Mouse (Mus musculus): ENCODE results near the gene Wtap.
A peak's percentile ranks its signal among the peaks of the same experiment; 100 is the strongest.
"Not testable (repeated sequence)": the region's sequence is repeated elsewhere in the genome, so short reads cannot be mapped to it uniquely, and the experiment has no call there.

Gene Wtap

GRCm38 (mm10) chr17:12994069-12994468 is at the start of gene Wtap:
Wtap (minus strand) TSS chr17:12994169.
- no peak for DNase-seq (ENCODE audit: low spot score)

- not testable (repeated sequence) for DNase-seq (ENCODE audit: low spot score)
These were observed 42.7 kb upstream of the Wtap start for GRCm38 (mm10) chr17:13036627-13037192.

- DNase-seq (ENCODE audit: low spot score), result no peak
These were observed 19.3 kb upstream of the Wtap start for GRCm38 (mm10) chr17:13013316-13013715.

- peak; percentile 90 for DNase-seq (ENCODE audit: low spot score)
These were observed 15.9 kb upstream of the Wtap start for GRCm38 (mm10) chr17:13009887-13010286.

- peak; percentile 35 for DNase-seq (ENCODE audit: low spot score)
These were observed 14.6 kb upstream of the Wtap start for GRCm38 (mm10) chr17:13008528-13008927.

GRCm38 (mm10) chr17:13007730-13008425 is 13.9 kb upstream of the Wtap start:
- DNase-seq (ENCODE audit: low spot score), result peak; percentile 98

- no peak for DNase-seq (ENCODE audit: low spot score)
These were observed 13.0 kb upstream of the Wtap start for GRCm38 (mm10) chr17:13006984-13007383.

- not testable (repeated sequence) for DNase-seq (ENCODE audit: low spot score)
These were observed 12.6 kb upstream of the Wtap start, which contains the start of gene Sod2 for GRCm38 (mm10) chr17:13006546-13006945. Sod2 (plus strand) TSS chr17:13006846.

- not testable (repeated sequence) for DNase-seq (ENCODE audit: low spot score)
These were observed 10.5 kb upstream of the Wtap start for GRCm38 (mm10) chr17:13004436-13004835.

- not testable (repeated sequence) for DNase-seq (ENCODE audit: low spot score)
These were observed 8.3 kb upstream of the Wtap start for GRCm38 (mm10) chr17:13002243-13002642.

- no peak for DNase-seq (ENCODE audit: low spot score)
These were observed 5.1 kb upstream of the Wtap start for GRCm38 (mm10) chr17:12999069-12999468.

GRCm38 (mm10) chr17:12997890-12998289 is 3.9 kb upstream of the Wtap start:
- no peak for DNase-seq (ENCODE audit: low spot score)

- peak; percentile 70 for DNase-seq (ENCODE audit: low spot score)
These were observed 2.4 kb upstream of the Wtap start for GRCm38 (mm10) chr17:12996345-12996744.

- DNase-seq (ENCODE audit: low spot score), result peak; percentile 92
These were observed 1.4 kb downstream of the Wtap start for GRCm38 (mm10) chr17:12992470-12992991.

GRCm38 (mm10) chr17:12991635-12992358 is 2.2 kb downstream of the Wtap start:
- DNase-seq (ENCODE audit: low spot score), result peak; percentile 81

GRCm38 (mm10) chr17:12991194-12991634 is 2.8 kb downstream of the Wtap start:
- DNase-seq (ENCODE audit: low spot score), result peak; percentile 32

- no peak for DNase-seq (ENCODE audit: low spot score)
These were observed 3.3 kb downstream of the Wtap start for GRCm38 (mm10) chr17:12990567-12991145.

- not testable (repeated sequence) for DNase-seq (ENCODE audit: low spot score)
These were observed 5.9 kb downstream of the Wtap start for GRCm38 (mm10) chr17:12988096-12988495.

GRCm38 (mm10) chr17:12983988-12984387 is 10.0 kb downstream of the Wtap start:
- DNase-seq (ENCODE audit: low spot score), result no peak

GRCm38 (mm10) chr17:12978546-12978945 is 15.4 kb downstream of the Wtap start:
- DNase-seq (ENCODE audit: low spot score), result no peak

- DNase-seq (ENCODE audit: low spot score), result no peak
These were observed 20.1 kb downstream of the Wtap start for GRCm38 (mm10) chr17:12973851-12974250.

- DNase-seq (ENCODE audit: low spot score), result no peak
These were observed 26.8 kb downstream of the Wtap start for GRCm38 (mm10) chr17:12967173-12967572.

All from adipocyte (in vitro differentiated cells).